8 mouse cellular contexts compared by ENCODE assay signal in the genomic region with DNA sequence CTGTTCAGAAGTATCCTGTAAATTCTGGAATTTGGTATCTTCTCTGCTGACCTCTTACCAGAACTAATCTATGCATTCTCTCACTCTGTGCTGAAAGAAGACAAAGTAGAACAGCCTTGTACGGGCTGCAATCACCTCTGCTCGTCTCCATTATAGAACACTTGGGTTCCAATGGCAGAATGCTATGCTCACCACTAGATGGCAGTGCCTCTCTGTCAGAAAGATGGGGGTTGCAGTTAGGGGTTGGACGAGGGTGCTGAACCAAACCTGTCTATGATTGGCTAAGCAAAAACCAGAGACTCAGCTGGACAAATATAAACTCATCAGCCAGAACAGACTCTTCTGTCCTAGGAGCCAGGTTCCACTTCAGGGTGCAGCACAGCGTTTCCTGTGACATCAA.
A peak's percentile ranks its signal among the peaks of the same experiment; 100 is the strongest.
DNase-seq lines count a peak whose midpoint lies in the region; ATAC-seq and TF ChIP-seq lines count a peak whose summit lies in the region.
"Not testable (repeated sequence)": the region's sequence is repeated elsewhere in the genome, so short reads cannot be mapped to it uniquely, and the experiment has no call there.

No protein-coding gene starts in this region.

- peak; percentile 1 to 3 for DNase-seq in B cell, adult 2 months
- not testable (repeated sequence) for DNase-seq in brain, embryonic 14.5 days (ENCODE audit: low read depth)
- DNase-seq in forebrain, embryonic 14.5 days (ENCODE audit: low spot score), result peak; percentile 2
- peak; percentile 6 for DNase-seq in hindbrain, embryonic 11.5 days (ENCODE audit: low spot score)

- H3K9me3 ChIP-seq in forebrain, embryonic 14.5 days (replicated peaks; ENCODE audit: control insufficient read depth, low read length); hindbrain, embryonic 11.5 days (ENCODE audit: control insufficient read depth, low read length); kidney, embryonic 16.5 days (ENCODE audit: low read length); liver, embryonic 12.5 days (replicated peaks): not testable (repeated sequence)

- 36% methylated on average over 4 of the region's 4 CpGs for WGBS in forebrain, embryonic 14.5 days
- WGBS in hindbrain, embryonic 11.5 days, result 47% methylated on average over 4 of the region's 4 CpGs
- 38% methylated on average over 4 of the region's 4 CpGs for WGBS in kidney, embryonic 16.5 days
- WGBS in liver, embryonic 12.5 days (ENCODE audit: insufficient replicate concordance), result 24% methylated on average over 4 of the region's 4 CpGs

- H3K4me3 ChIP-seq in forebrain, embryonic 14.5 days (ENCODE audit: low read depth, low read length); hindbrain, embryonic 11.5 days (ENCODE audit: low read depth, low read length); kidney, embryonic 16.5 days (ENCODE audit: low read length); liver, embryonic 12.5 days: not testable (repeated sequence)

- not testable (repeated sequence) for H3K27me3 ChIP-seq in forebrain, embryonic 14.5 days (replicated peaks; ENCODE audit: control insufficient read depth, insufficient read depth, low read length); hindbrain, embryonic 11.5 days (ENCODE audit: control insufficient read depth, insufficient read depth, low read length); kidney, embryonic 16.5 days (ENCODE audit: insufficient read depth, low read length); liver, embryonic 12.5 days (replicated peaks)

- not testable (repeated sequence) for TF ChIP-seq POLR2A in brain, embryonic 14.5 days (IDR thresholded peaks at IDR 0.05; ENCODE audit: borderline replicate concordance, extremely low read depth, insufficient read depth, insufficient read length, poor library complexity, severe bottlenecking)

- not testable (repeated sequence) for H3K4me2 ChIP-seq in forebrain, embryonic 14.5 days (ENCODE audit: low read length); hindbrain, embryonic 11.5 days (replicated peaks; ENCODE audit: low read depth, low read length); kidney, embryonic 16.5 days (replicated peaks; ENCODE audit: low read depth, low read length); liver, embryonic 12.5 days

- not testable (repeated sequence) for H3K36me3 ChIP-seq in forebrain, embryonic 14.5 days (ENCODE audit: control insufficient read depth, insufficient read depth, low read length); hindbrain, embryonic 11.5 days (ENCODE audit: control insufficient read depth, insufficient read depth, low read length); kidney, embryonic 16.5 days (ENCODE audit: insufficient read depth, low read length); liver, embryonic 12.5 days

- not testable (repeated sequence) for H3K4me1 ChIP-seq in forebrain, embryonic 14.5 days (ENCODE audit: control insufficient read depth, insufficient read depth, low read length); hindbrain, embryonic 11.5 days (replicated peaks; ENCODE audit: control insufficient read depth, insufficient read depth, low read length); kidney, embryonic 16.5 days (ENCODE audit: insufficient read depth, low read length); liver, embryonic 12.5 days

- ATAC-seq in forebrain, embryonic 14.5 days, result 0 out of 2 replicates have a peak, but pooled peaks have one; percentile 37
- ATAC-seq in hindbrain, embryonic 11.5 days (ENCODE audit: low FRiP score), result peak; percentile 45; the same call in 1 of the 2 replicates
- peak; percentile 49 for ATAC-seq in kidney, embryonic 16.5 days (ENCODE audit: low FRiP score, low TSS enrichment)
- ATAC-seq in liver, embryonic 12.5 days, result peak; percentile 49; the same call in 1 of the 2 replicates
- ATAC-seq in megakaryocyte progenitor cell, adult 5-6 weeks (replicated peaks; ENCODE audit: poor library complexity), result peak; percentile 92
- 0 out of 2 replicates have a peak, but pooled peaks have one; percentile 16 for ATAC-seq in neutrophil, adult 5-6 weeks (ENCODE audit: extremely low read depth, insufficient number of reproducible peaks, low FRiP score, poor library complexity, severe bottlenecking)

- H3K27ac ChIP-seq in forebrain, embryonic 14.5 days (ENCODE audit: low read depth, low read length); hindbrain, embryonic 11.5 days (ENCODE audit: low read depth, low read length); kidney, embryonic 16.5 days (ENCODE audit: low read length); liver, embryonic 12.5 days: not testable (repeated sequence)

- TF ChIP-seq CTCF in brain, embryonic 14.5 days (IDR thresholded peaks at IDR 0.05; ENCODE audit: borderline replicate concordance, extremely low read depth, insufficient read depth, insufficient read length), result peak; percentile 45; the same call in 1 of the 2 replicates

- H3K9ac ChIP-seq in forebrain, embryonic 14.5 days (ENCODE audit: low read length); hindbrain, embryonic 11.5 days (ENCODE audit: low read depth, low read length); kidney, embryonic 16.5 days (replicated peaks; ENCODE audit: low read length); liver, embryonic 12.5 days: not testable (repeated sequence)

Comparison
In these comparisons a context has a peak if more than half of its experiments do, and no peak if none do; other contexts are left out.
1. ATAC-seq: peak in every context shown above with its lines; median percentile 92 in megakaryocyte progenitor cell, adult 5-6 weeks; 49 in kidney, embryonic 16.5 days; 49 in liver, embryonic 12.5 days; 45 in hindbrain, embryonic 11.5 days; 37 in forebrain, embryonic 14.5 days; 16 in neutrophil, adult 5-6 weeks.